Comparison of ENCODE assay signal across 12 mouse cellular contexts in genomic region chr12:65428214-65428981, GRCm38 (mm10).
DNase-seq lines count a peak whose midpoint lies in the region; ATAC-seq and TF ChIP-seq lines count a peak whose summit lies in the region.
"Had no signal": no experiment of that assay in that cellular context is flagged by ENCODE, and none has a peak within 500 bp of the region (broad histone marks: within the 10 kb centered on the region; RNA-seq: fewer than 3 reads in every experiment).

No protein-coding gene starts in this region.

- no peaks in the 10 kb centered on the region for H3K36me3 ChIP-seq in ES-Bruce4 (ENCODE audit: control insufficient read depth, insufficient read depth, low read length, poor library complexity, severe bottlenecking)
- no peaks in the 10 kb centered on the region for H3K36me3 ChIP-seq in forebrain, postnatal 0 days (ENCODE audit: insufficient read depth)

- no peak for ATAC-seq in forebrain, postnatal 0 days

- peak overlapping the region; percentile 67; the same call in 1 of the 2 replicates for H3K27ac ChIP-seq in ES-Bruce4 (ENCODE audit: insufficient read depth, low read length)
- no peak overlapping the region for H3K27ac ChIP-seq in forebrain, postnatal 0 days (ENCODE audit: low read depth, low read length)

- H3K4me3 ChIP-seq in ES-Bruce4 (ENCODE audit: low read depth, low read length) = no peak overlapping the region
- no peak overlapping the region for H3K4me3 ChIP-seq in forebrain, postnatal 0 days (ENCODE audit: low read depth, low read length)

- 0 out of 2 replicates have a peak overlapping the region, but pooled peaks have one; percentile 52 for H3K9ac ChIP-seq in ES-Bruce4 (ENCODE audit: low read depth, poor library complexity, severe bottlenecking)
- no peak overlapping the region for H3K9ac ChIP-seq in forebrain, postnatal 0 days

- no peak for TF ChIP-seq EP300 in ES-Bruce4 (IDR thresholded peaks at IDR 0.05; ENCODE audit: insufficient read depth, low read depth, low read length)

- 36% methylated on average over 23 of the region's 23 CpGs for WGBS in forebrain, postnatal 0 days

- TF ChIP-seq CTCF in ES-Bruce4 (IDR thresholded peaks at IDR 0.05; ENCODE audit: low read depth, low read length) = no peak
- TF ChIP-seq CTCF in forebrain, postnatal 0 days (IDR thresholded peaks at IDR 0.05; ENCODE audit: low read depth) = no peak

- no peak for TF ChIP-seq POLR2A in ES-Bruce4 (IDR thresholded peaks at IDR 0.05; ENCODE audit: insufficient read depth, low read length)

- DNase-seq in embryo, embryonic 10 days (ENCODE audit: low spot score) = peak; percentile 69
- DNase-seq in forebrain, postnatal 0 days = peak; percentile 19
- peak; percentile 14 for DNase-seq in mesoderm, embryonic 11.5 days (ENCODE audit: low read depth, low spot score)
- DNase-seq in cerebellum, postnatal 10 days = no peak
- DNase-seq in cerebellum, postnatal 4 days (ENCODE audit: low spot score in 2 of 2) = no peak
- DNase-seq in urinary bladder, postnatal 10 days (ENCODE audit: low spot score) = no peak
- DNase-seq in c-Kit-positive CD71-positive TER-119-positive erythroid progenitor cells, embryonic 14.5 days (ENCODE audit: low spot score) = no peak
- DNase-seq: adrenal gland, postnatal 10 days; kidney, adult 18-20 months; thymus, adult 18-20 months had no signal

- no peaks in the 10 kb centered on the region for H3K27me3 ChIP-seq in ES-Bruce4 (ENCODE audit: control insufficient read depth, insufficient read depth, low read length, poor library complexity, severe bottlenecking)
- no peaks in the 10 kb centered on the region for H3K27me3 ChIP-seq in forebrain, postnatal 0 days (ENCODE audit: insufficient read depth, low read length)
- H3K27me3 ChIP-seq: CH12.LX had no signal

- H3K9me3 ChIP-seq in ES-Bruce4 (replicated peaks; ENCODE audit: control insufficient read depth, insufficient read depth, low read length, poor library complexity, severe bottlenecking) = no peaks in the 10 kb centered on the region
- H3K9me3 ChIP-seq in forebrain, postnatal 0 days (ENCODE audit: low read length) = no peaks in the 10 kb centered on the region

- H3K4me1 ChIP-seq in ES-Bruce4 (ENCODE audit: control insufficient read depth, insufficient read depth, low read length) = no peaks in the 10 kb centered on the region
- no peaks in the 10 kb centered on the region for H3K4me1 ChIP-seq in forebrain, postnatal 0 days (ENCODE audit: insufficient read depth)

- H3K4me2 ChIP-seq in forebrain, postnatal 0 days (ENCODE audit: low read depth) = 0 out of 2 replicates have a peak overlapping the region, but pooled peaks have one; percentile 19

Comparison
In these comparisons a context has a peak if more than half of its experiments do, and no peak if none do; other contexts are left out.
1. DNase-seq: peak in embryo, embryonic 10 days (single experiment), forebrain, postnatal 0 days (single experiment) and mesoderm, embryonic 11.5 days (single experiment); none in cerebellum, postnatal 10 days (0 of 2), cerebellum, postnatal 4 days (0 of 2), urinary bladder, postnatal 10 days (single experiment) and c-Kit-positive CD71-positive TER-119-positive erythroid progenitor cells, embryonic 14.5 days (single experiment).